Mouse (Mus musculus): ENCODE data around the gene Sh3d21. TPM values are rescaled to one million over a fixed set of nuclear protein-coding genes. Genes with fewer than 3 reads are reported as not detected.

Gene Sh3d21
- polyA plus RNA-seq, 1 experiment from 2014 or later, result 1.4 TPM

- Histone ChIP-seq H3K27ac (ENCODE audit: low read depth, low read length) (no peak overlapping the region), H3K9me3 (ENCODE audit: control insufficient read depth, low read length) (no peaks in the 10 kb centered on the region), H3K4me3 (ENCODE audit: low read depth, low read length) (no peak overlapping the region), H3K4me2 (no peak overlapping the region), H3K36me3 (ENCODE audit: control insufficient read depth, insufficient read depth, low read length) (no peaks in the 10 kb centered on the region), H3K27me3 (ENCODE audit: control insufficient read depth, insufficient read depth, low read length) (peaks cover 34% of the 10 kb centered on the region), H3K4me1 (ENCODE audit: control insufficient read depth, insufficient read depth, low read length) (peaks cover 16% of the 10 kb centered on the region), H3K9ac (ENCODE audit: low read length) (no peak overlapping the region)
- 83% methylated on average over 16 of the region's 16 CpGs for WGBS
- no peak for ATAC-seq (ENCODE audit: low FRiP score)
- no peak for DNase-seq (ENCODE audit: low spot score, missing footprints)
These were observed 11.4 kb downstream of the Sh3d21 start for GRCm38 (mm10) chr4:126151701-126152440.

GRCm38 (mm10) chr4:126150949-126151320 is 12.4 kb downstream of the Sh3d21 start:
- Histone ChIP-seq H3K4me3 (ENCODE audit: low read depth, low read length) (no peak overlapping the region), H3K9me3 (ENCODE audit: control insufficient read depth, low read length) (no peaks in the 10 kb centered on the region), H3K27ac (ENCODE audit: low read depth, low read length) (no peak overlapping the region), H3K9ac (ENCODE audit: low read length) (no peak overlapping the region), H3K4me1 (ENCODE audit: control insufficient read depth, insufficient read depth, low read length) (peaks cover 16% of the 10 kb centered on the region), H3K36me3 (ENCODE audit: control insufficient read depth, insufficient read depth, low read length) (no peaks in the 10 kb centered on the region), H3K27me3 (ENCODE audit: control insufficient read depth, insufficient read depth, low read length) (peaks cover 34% of the 10 kb centered on the region), H3K4me2 (no peak overlapping the region)
- WGBS, result 61% methylated on average over 6 of the region's 6 CpGs
- DNase-seq (ENCODE audit: low spot score, missing footprints) (no peak), ATAC-seq (ENCODE audit: low FRiP score) (no peak)

GRCm38 (mm10) chr4:126150297-126150948 is 12.9 kb downstream of the Sh3d21 start:
- Histone ChIP-seq H3K4me1 (ENCODE audit: control insufficient read depth, insufficient read depth, low read length) (peaks cover 16% of the 10 kb centered on the region), H3K4me2 (no peak overlapping the region), H3K27ac (ENCODE audit: low read depth, low read length) (no peak overlapping the region), H3K27me3 (ENCODE audit: control insufficient read depth, insufficient read depth, low read length) (peaks cover 34% of the 10 kb centered on the region), H3K4me3 (ENCODE audit: low read depth, low read length) (no peak overlapping the region), H3K36me3 (ENCODE audit: control insufficient read depth, insufficient read depth, low read length) (no peaks in the 10 kb centered on the region), H3K9me3 (ENCODE audit: control insufficient read depth, low read length) (no peaks in the 10 kb centered on the region), H3K9ac (ENCODE audit: low read length) (no peak overlapping the region)
- no peak for ATAC-seq (ENCODE audit: low FRiP score)
- peak; percentile 90 for DNase-seq (ENCODE audit: low spot score, missing footprints)
- WGBS, result 56% methylated on average over 16 of the region's 16 CpGs

- no peak overlapping the region for H3K4me3 ChIP-seq (ENCODE audit: low read depth, low read length)
These were observed 13.5 kb downstream of the Sh3d21 start for GRCm38 (mm10) chr4:126149798-126150197.

GRCm38 (mm10) chr4:126149041-126149676 is 14.1 kb downstream of the Sh3d21 start:
- DNase-seq (ENCODE audit: low spot score, missing footprints), result peak; percentile 92

More at GRCm38 (mm10) chr4:126149798-126150197, 13.5 kb downstream of the Sh3d21 start:
- H3K4me1 ChIP-seq (ENCODE audit: control insufficient read depth, insufficient read depth, low read length), result peaks cover 16% of the 10 kb centered on the region
- H3K27me3 ChIP-seq (ENCODE audit: control insufficient read depth, insufficient read depth, low read length), result peaks cover 34% of the 10 kb centered on the region
- H3K4me2 ChIP-seq, result no peak overlapping the region
- no peaks in the 10 kb centered on the region for H3K9me3 ChIP-seq (ENCODE audit: control insufficient read depth, low read length)
- 39% methylated on average over 10 of the region's 10 CpGs for WGBS
- H3K27ac ChIP-seq (ENCODE audit: low read depth, low read length), result no peak overlapping the region
- ATAC-seq (ENCODE audit: low FRiP score) (no peak), DNase-seq (ENCODE audit: low spot score, missing footprints) (no peak)
- H3K36me3 ChIP-seq (ENCODE audit: control insufficient read depth, insufficient read depth, low read length), result no peaks in the 10 kb centered on the region
- H3K9ac ChIP-seq (ENCODE audit: low read length), result no peak overlapping the region

GRCm38 (mm10) chr4:126148161-126148961 is 14.9 kb downstream of the Sh3d21 start:
- DNase-seq (ENCODE audit: low spot score, missing footprints) (peak; percentile 93), ATAC-seq (ENCODE audit: low FRiP score) (peak; percentile 45; the same call in 1 of the 2 replicates)
- Histone ChIP-seq H3K9me3 (ENCODE audit: control insufficient read depth, low read length) (no peaks in the 10 kb centered on the region), H3K9ac (ENCODE audit: low read length) (peak overlapping the region; percentile 33), H3K4me3 (ENCODE audit: low read depth, low read length) (peak overlapping the region; percentile 39), H3K4me1 (ENCODE audit: control insufficient read depth, insufficient read depth, low read length) (peaks cover 16% of the 10 kb centered on the region), H3K4me2 (peak overlapping the region; percentile 57), H3K27ac (ENCODE audit: low read depth, low read length) (no peak overlapping the region), H3K27me3 (ENCODE audit: control insufficient read depth, insufficient read depth, low read length) (peaks cover 34% of the 10 kb centered on the region), H3K36me3 (ENCODE audit: control insufficient read depth, insufficient read depth, low read length) (no peaks in the 10 kb centered on the region)
- WGBS, result under 1% methylated on average over 67 of the region's 67 CpGs

More at GRCm38 (mm10) chr4:126149041-126149676, 14.1 kb downstream of the Sh3d21 start:
- Histone ChIP-seq H3K36me3 (ENCODE audit: control insufficient read depth, insufficient read depth, low read length) (no peaks in the 10 kb centered on the region), H3K4me2 (peak overlapping the region; percentile 57), H3K4me3 (ENCODE audit: low read depth, low read length) (peak overlapping the region; percentile 39), H3K27me3 (ENCODE audit: control insufficient read depth, insufficient read depth, low read length) (peaks cover 34% of the 10 kb centered on the region), H3K9me3 (ENCODE audit: control insufficient read depth, low read length) (no peaks in the 10 kb centered on the region), H3K9ac (ENCODE audit: low read length) (peak overlapping the region; percentile 33), H3K4me1 (ENCODE audit: control insufficient read depth, insufficient read depth, low read length) (peaks cover 16% of the 10 kb centered on the region), H3K27ac (ENCODE audit: low read depth, low read length) (no peak overlapping the region)
- ATAC-seq (ENCODE audit: low FRiP score), result peak; percentile 46; the same call in 1 of the 2 replicates
- WGBS, result 20% methylated on average over 42 of the region's 42 CpGs

GRCm38 (mm10) chr4:126147533-126148160 is 15.6 kb downstream of the Sh3d21 start, which contains the start of gene Eva1b:
Gene Eva1b (plus strand): TSS chr4:126147744.
- no peak within 1 kb of the TSS for H3K27ac ChIP-seq (ENCODE audit: low read depth, low read length)
- peak within 1 kb of the TSS; percentile 39 for H3K4me3 ChIP-seq (ENCODE audit: low read depth, low read length)
- H3K36me3 ChIP-seq (ENCODE audit: control insufficient read depth, insufficient read depth, low read length), result no peaks in the 10 kb centered on the region
- WGBS, result 2% methylated on average over 23 of the region's 24 CpGs
- peaks cover 34% of the 10 kb centered on the region for H3K27me3 ChIP-seq (ENCODE audit: control insufficient read depth, insufficient read depth, low read length)
- no peaks in the 10 kb centered on the region for H3K9me3 ChIP-seq (ENCODE audit: control insufficient read depth, low read length)
- H3K4me1 ChIP-seq (ENCODE audit: control insufficient read depth, insufficient read depth, low read length), result peaks cover 16% of the 10 kb centered on the region
- H3K9ac ChIP-seq (ENCODE audit: low read length), result peak within 1 kb of the TSS; percentile 33
- H3K4me2 ChIP-seq, result peak within 1 kb of the TSS; percentile 57
- DNase-seq (ENCODE audit: low spot score, missing footprints), result peak; percentile 93
- ATAC-seq (ENCODE audit: low FRiP score), result peak; percentile 27; the same call in 1 of the 2 replicates

- H3K4me2 ChIP-seq, result no peak overlapping the region
These were observed 16.2 kb downstream of the Sh3d21 start for GRCm38 (mm10) chr4:126146974-126147532.

More at GRCm38 (mm10) chr4:126146974-126147532, 16.2 kb downstream of the Sh3d21 start:
- peaks cover 34% of the 10 kb centered on the region for H3K27me3 ChIP-seq (ENCODE audit: control insufficient read depth, insufficient read depth, low read length)
- H3K4me3 ChIP-seq (ENCODE audit: low read depth, low read length), result no peak overlapping the region
- DNase-seq (ENCODE audit: low spot score, missing footprints) (peak; percentile 90), ATAC-seq (ENCODE audit: low FRiP score) (no peak)
- H3K36me3 ChIP-seq (ENCODE audit: control insufficient read depth, insufficient read depth, low read length), result no peaks in the 10 kb centered on the region
- 57% methylated on average over 9 of the region's 9 CpGs for whole genome bisulfite sequencing
- H3K9me3 ChIP-seq (ENCODE audit: control insufficient read depth, low read length), result no peaks in the 10 kb centered on the region
- H3K27ac ChIP-seq (ENCODE audit: low read depth, low read length), result no peak overlapping the region
- no peak overlapping the region for H3K9ac ChIP-seq (ENCODE audit: low read length)
- H3K4me1 ChIP-seq (ENCODE audit: control insufficient read depth, insufficient read depth, low read length), result peaks cover 16% of the 10 kb centered on the region

Measured in midbrain, embryonic 11.5 days (tissue).